ENCODE assay signal across 8 mouse cellular contexts in the genomic region with DNA sequence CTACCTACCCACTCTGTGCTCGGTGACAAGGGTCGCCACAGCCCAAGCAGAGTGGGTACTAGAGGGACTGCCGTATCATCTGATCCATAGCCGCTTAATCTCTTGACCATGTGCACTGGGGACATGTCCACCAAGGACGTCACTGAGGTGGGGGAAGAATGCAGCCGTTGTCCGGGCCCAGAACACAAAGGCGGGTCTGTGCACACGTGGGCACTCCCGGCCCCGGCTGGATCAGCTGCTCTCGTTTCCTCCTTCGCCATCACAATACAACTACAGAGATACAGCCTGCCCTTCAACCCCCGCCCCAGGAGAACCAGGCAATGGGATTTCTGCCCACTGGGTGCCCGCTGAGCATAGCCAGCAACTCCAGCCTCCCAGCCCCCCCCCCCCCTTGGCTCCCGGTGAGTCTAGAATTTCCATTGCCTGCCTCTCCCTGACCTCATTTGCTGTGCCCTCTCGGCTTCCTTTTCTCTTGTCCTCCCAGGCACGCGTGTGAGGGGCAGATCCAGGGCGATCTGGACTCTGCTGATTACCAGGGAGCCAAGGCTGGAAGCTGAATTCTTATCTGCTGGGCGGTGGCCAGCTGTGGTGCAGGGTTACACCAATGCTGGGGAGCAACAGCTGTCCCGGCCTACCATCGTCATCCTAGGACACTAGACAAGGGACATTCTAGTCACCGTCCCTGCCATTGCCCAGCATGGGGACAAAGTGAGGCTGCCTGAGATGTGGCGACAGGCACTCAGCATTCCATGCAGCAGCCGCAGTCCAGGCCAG. TPM values are rescaled to one million over a fixed set of nuclear protein-coding genes. Genes with fewer than 3 reads are reported as not detected.
DNase-seq lines count a peak whose midpoint lies in the region; ATAC-seq and TF ChIP-seq lines count a peak whose summit lies in the region.

No protein-coding gene starts in this region.

- H3K9ac ChIP-seq in hindbrain, postnatal 0 days (replicated peaks; ENCODE audit: low read length), result no peak overlapping the region
- no peak overlapping the region for H3K9ac ChIP-seq in midbrain, embryonic 15.5 days

- no peak for TF ChIP-seq CTCF in cerebellum, adult 2 months (IDR thresholded peaks at IDR 0.05; ENCODE audit: borderline replicate concordance, insufficient read depth, low read depth, low read length)
- no peak for TF ChIP-seq CTCF in hindbrain, postnatal 0 days (IDR thresholded peaks at IDR 0.05; ENCODE audit: low read depth)

- H3K9me3 ChIP-seq in hindbrain, postnatal 0 days (ENCODE audit: low read length), result no peaks in the 10 kb centered on the region
- no peaks in the 10 kb centered on the region for H3K9me3 ChIP-seq in midbrain, embryonic 15.5 days

- H3K27me3 ChIP-seq in cerebellum, adult 2 months (ENCODE audit: control insufficient read depth, insufficient read depth, low read length), result no peaks in the 10 kb centered on the region
- H3K27me3 ChIP-seq in hindbrain, postnatal 0 days (ENCODE audit: insufficient read depth, low read length), result no peaks in the 10 kb centered on the region
- H3K27me3 ChIP-seq in midbrain, embryonic 15.5 days (replicated peaks), result no peaks in the 10 kb centered on the region

- H3K4me3 ChIP-seq in cerebellum, adult 2 months (replicated peaks; ENCODE audit: insufficient read depth, low read depth, low read length), result no peak overlapping the region
- H3K4me3 ChIP-seq in hindbrain, postnatal 0 days (ENCODE audit: low read length), result no peak overlapping the region
- no peak overlapping the region for H3K4me3 ChIP-seq in midbrain, embryonic 15.5 days

- no peak for ATAC-seq in cerebellum, adult (ENCODE audit: insufficient number of reproducible peaks, low FRiP score, low TSS enrichment)
- ATAC-seq in hindbrain, postnatal 0 days, result peak; percentile 82
- ATAC-seq in midbrain, embryonic 15.5 days (replicated peaks), result peak; percentile 31; the same call in 1 of the 2 replicates

- no peak for TF ChIP-seq POLR2A in cerebellum, adult 2 months (IDR thresholded peaks at IDR 0.05; ENCODE audit: borderline replicate concordance, insufficient read depth, low read length)

- intact Hi-C loops in gastrocnemius, postnatal 14 days (cut with DNase I; ENCODE audit: low total_unique reads), result loop anchor here (10.0 kb wide), 1 partner anchor 53 kb away; a partner anchor contains a TSS

- peak overlapping the region; percentile 12; the same call in 1 of the 2 replicates for H3K27ac ChIP-seq in cerebellum, adult 2 months (ENCODE audit: insufficient read depth, low read length)
- no peak overlapping the region for H3K27ac ChIP-seq in hindbrain, postnatal 0 days
- H3K27ac ChIP-seq in midbrain, embryonic 15.5 days, result no peak overlapping the region

- DNase-seq in cerebellum, adult 2 months, result peak in 1 of 2 experiments; percentile 56
- peak; percentile 86 for DNase-seq in adrenal gland, postnatal 14 days
- DNase-seq in gastrocnemius, postnatal 14 days, result peak; percentile 66
- DNase-seq in hindbrain, postnatal 0 days (ENCODE audit: low spot score), result no peak
- DNase-seq in liver, result peak; percentile 94
- DNase-seq in thymus, postnatal 0 days (ENCODE audit: low spot score), result no peak

- 62% methylated on average over 26 of the region's 26 CpGs for WGBS in cerebellum, adult 2 months
- 53% methylated on average over 26 of the region's 26 CpGs for WGBS in hindbrain, postnatal 0 days
- WGBS in midbrain, embryonic 15.5 days, result 59% methylated on average over 26 of the region's 26 CpGs

- no peaks in the 10 kb centered on the region for H3K36me3 ChIP-seq in hindbrain, postnatal 0 days (ENCODE audit: insufficient read depth, low read length)
- no peaks in the 10 kb centered on the region for H3K36me3 ChIP-seq in midbrain, embryonic 15.5 days (replicated peaks)

- H3K4me2 ChIP-seq in hindbrain, postnatal 0 days (ENCODE audit: low read depth, low read length), result no peak overlapping the region
- no peak overlapping the region for H3K4me2 ChIP-seq in midbrain, embryonic 15.5 days

- H3K4me1 ChIP-seq in cerebellum, adult 2 months (ENCODE audit: control insufficient read depth, insufficient read depth, low read length), result peaks cover 12% of the 10 kb centered on the region
- peaks cover 7% of the 10 kb centered on the region; the same call in 1 of the 2 replicates for H3K4me1 ChIP-seq in hindbrain, postnatal 0 days (ENCODE audit: insufficient read depth, low read length)
- no peaks in the 10 kb centered on the region for H3K4me1 ChIP-seq in midbrain, embryonic 15.5 days

RNA-seq across cellular contexts. Expression of a gene that starts 52.8 kb away (rescaled TPM):
- polyA plus RNA-seq in cerebellum, adult 2 months (2012; rRNA removed), result 826 and 1,031 TPM in 2 replicates
- total RNA-seq in adrenal gland, postnatal 14 days (2021), result 548 and 554 TPM in 2 replicates
- total RNA-seq in gastrocnemius, postnatal 14 days (2021), result 10 to 100 TPM; 54.3 to 64.5 TPM
- 244 and 264 TPM in 2 replicates for total RNA-seq in hindbrain, postnatal 0 days (2014; rRNA removed)
- 66.3 and 66.4 TPM in 2 replicates for polyA plus RNA-seq in hindbrain, postnatal 0 days (2015; fragmentation: Nextera tagmentation; extraction: Ambion mirVana)
- polyA plus RNA-seq in midbrain, embryonic 15.5 days (2015; fragmentation: Nextera tagmentation; extraction: Ambion mirVana), result 57.1 and 58.8 TPM in 2 replicates
- polyA plus RNA-seq in thymus, postnatal 0 days (2015; fragmentation: Nextera tagmentation; extraction: Ambion mirVana), result 106 and 112 TPM in 2 replicates

Comparison
In these comparisons a context has a peak if more than half of its experiments do, and no peak if none do; other contexts are left out.
1. DNase-seq: peak in adrenal gland, postnatal 14 days (single experiment), gastrocnemius, postnatal 14 days (single experiment) and liver (single experiment); none in hindbrain, postnatal 0 days (single experiment) and thymus, postnatal 0 days (single experiment).